Mouse (Mus musculus): ENCODE measurements around the gene Pdhb.
A peak's percentile ranks its signal among the peaks of the same experiment; 100 is the strongest.

The Pdhb gene

GRCm38 (mm10) chr14:8191331-8191965 lies 18.6 kb upstream of the Pdhb start:
- no peak for DNase-seq (ENCODE audit: low read depth, low spot score)

DNA sequence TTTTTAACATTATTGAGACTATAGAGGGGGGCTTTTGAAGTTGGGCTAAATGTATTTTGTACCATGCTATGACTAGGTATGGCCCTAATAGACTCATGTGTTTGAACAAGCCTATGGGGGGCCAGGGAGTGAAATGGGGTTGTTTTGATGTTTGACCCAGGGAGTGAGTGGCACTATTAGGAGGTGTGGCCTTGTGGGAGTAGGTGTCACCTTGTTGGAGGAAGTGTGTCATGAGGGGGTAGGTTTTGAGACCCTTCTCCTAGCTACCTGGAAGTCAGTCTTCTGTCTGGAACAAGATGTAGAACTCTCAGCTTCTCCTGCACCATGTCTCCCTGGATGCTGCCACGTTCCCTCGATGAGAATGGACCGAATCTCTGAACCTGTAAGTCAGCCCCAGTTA lies 17.7 kb upstream of the Pdhb start:
- no peak for DNase-seq (ENCODE audit: low read depth, low spot score)

GRCm38 (mm10) chr14:8186278-8187045 lies 13.6 kb upstream of the Pdhb start:
- no peak for DNase-seq (ENCODE audit: low read depth, low spot score)

GRCm38 (mm10) chr14:8183330-8183729 lies 10.5 kb upstream of the Pdhb start:
- DNase-seq (ENCODE audit: low read depth, low spot score), result no peak

DNA sequence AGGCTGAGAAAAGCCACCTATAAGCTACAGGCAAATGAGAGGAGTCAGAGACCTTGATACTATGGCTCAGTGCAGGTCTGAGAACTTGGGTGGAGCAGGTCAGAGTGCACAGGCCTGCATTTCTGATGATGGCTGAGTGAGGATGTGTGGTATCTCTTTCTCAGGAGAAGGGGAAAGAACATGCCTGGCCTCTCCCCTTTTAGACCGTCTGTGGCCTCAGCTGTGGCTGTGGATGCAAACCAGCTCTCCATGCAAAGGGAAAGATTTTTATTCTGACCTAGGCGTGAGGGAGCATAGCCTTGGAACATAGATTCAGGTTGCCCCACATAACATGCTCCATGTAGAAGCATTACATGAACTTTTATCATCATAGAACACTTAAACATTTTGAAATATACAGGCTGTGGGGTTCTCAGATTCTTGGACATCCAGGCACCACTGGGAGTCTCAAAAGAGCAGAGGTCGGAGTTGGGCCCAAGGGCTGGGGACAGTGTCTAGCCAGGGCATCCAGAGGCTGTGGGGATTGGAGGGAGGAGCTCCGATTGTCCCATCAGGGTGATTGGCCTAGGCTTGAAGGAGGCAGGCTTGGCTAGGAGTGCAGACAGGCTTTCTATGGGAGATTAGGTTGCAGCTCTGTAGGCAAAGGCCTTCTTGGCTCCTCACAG lies 7.7 kb upstream of the Pdhb start:
- DNase-seq (ENCODE audit: low read depth, low spot score), result no peak

- DNase-seq (ENCODE audit: low read depth, low spot score), result no peak
Measured at GRCm38 (mm10) chr14:8176251-8176650, 3.4 kb upstream of the Pdhb start.

DNA sequence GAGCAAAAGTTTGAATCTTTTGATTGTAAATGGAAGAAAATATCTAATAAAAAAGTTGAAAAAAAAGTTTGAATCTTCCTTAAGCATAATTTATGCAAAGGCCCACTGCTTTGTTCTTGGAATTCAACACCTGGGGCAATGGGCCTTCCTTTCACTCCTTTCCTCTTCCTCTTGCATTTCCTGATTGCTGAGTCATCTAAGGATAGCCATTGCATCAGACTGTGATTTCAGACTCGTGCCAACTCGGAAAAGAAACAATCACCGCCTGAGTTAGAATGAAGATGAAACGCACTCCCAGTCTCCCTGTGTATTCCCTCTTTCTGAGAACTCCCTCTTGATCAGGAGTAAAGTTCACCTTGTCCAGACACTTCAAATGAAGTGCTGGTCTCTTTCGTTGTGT lies 1.8 kb upstream of the Pdhb start:
- no peak for DNase-seq (ENCODE audit: low read depth, low spot score)

DNA sequence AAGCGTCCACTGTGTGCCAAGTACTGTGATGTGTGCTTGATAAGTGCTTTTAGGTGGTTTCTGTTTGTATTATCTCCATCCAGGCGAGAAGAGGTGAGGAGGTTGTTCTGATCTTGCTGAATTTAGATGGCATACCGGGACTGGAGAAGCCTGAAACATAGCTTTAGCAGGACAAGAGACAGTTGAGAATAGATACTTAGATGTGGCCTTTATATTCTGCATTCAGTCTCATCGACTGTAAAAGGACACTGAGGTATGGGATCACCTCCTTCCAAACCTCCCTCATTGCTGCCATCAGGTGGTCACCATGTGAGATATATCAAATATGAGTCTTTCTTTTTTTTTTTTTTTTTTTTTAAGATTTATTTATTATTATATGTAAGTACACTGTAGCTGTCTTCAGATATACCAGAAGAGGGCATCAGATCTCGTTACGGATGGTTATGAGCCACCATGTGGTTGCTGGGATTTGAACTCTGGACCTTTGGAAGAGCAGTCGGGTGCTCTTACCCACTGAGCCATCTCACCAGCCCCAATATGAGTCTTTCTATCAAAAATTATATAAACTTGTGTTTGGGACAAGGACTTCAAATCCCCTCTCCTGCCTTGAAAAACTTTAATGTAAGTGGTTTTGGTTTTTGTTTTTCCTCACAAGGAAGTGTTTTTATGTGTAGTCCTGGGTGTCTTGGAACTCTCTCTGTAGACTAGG lies 871 bp upstream of the Pdhb start:
- peak; percentile 84 for DNase-seq (ENCODE audit: low read depth, low spot score)

- no peak for DNase-seq (ENCODE audit: low read depth, low spot score)
Measured at GRCm38 (mm10) chr14:8164463-8164862, 8.4 kb downstream of the Pdhb start.

GRCm38 (mm10) chr14:8161777-8162176 lies 11.0 kb downstream of the Pdhb start:
- no peak for DNase-seq (ENCODE audit: low read depth, low spot score)

DNA sequence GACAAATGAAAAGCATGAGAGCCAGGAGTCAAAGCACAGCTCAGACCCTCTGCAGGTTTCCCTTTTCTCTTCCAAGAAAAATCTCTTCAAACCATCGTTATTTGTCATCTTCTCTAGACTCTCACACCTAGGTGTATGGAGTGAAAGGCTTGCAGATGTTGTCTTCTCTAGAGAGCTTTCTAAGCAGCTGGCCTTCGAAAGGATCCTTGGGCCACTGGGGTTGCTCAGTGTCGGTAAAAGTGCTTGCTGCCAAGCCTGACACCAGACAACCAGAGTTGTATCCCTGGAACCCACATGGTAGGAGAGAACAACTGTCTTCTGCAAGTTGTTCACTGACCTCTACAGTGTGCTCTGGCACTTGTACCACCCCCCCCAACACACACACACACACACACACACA lies 13.7 kb downstream of the Pdhb start:
- DNase-seq (ENCODE audit: low read depth, low spot score), result no peak

DNA sequence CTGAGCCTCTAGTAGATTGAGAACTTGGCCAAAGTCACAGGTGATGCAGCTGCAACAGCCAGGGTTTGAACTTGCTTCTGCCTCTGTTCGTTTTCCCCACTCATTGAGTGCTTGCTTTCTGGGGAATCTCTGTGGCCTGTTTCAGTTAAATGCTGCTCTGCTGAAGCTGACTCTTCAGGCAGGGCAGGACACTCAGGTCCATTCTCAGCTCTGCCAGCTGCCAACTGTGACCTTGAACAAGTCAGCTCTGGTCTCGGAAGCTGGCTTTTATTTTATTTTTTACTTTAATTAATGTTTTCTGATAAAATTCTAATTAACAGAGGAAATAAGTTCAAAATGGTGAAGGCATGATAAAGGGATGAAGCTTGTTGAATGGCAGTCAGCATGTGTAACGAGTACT lies 14.1 kb downstream of the Pdhb start:
- DNase-seq (ENCODE audit: low read depth, low spot score), result no peak

DNA sequence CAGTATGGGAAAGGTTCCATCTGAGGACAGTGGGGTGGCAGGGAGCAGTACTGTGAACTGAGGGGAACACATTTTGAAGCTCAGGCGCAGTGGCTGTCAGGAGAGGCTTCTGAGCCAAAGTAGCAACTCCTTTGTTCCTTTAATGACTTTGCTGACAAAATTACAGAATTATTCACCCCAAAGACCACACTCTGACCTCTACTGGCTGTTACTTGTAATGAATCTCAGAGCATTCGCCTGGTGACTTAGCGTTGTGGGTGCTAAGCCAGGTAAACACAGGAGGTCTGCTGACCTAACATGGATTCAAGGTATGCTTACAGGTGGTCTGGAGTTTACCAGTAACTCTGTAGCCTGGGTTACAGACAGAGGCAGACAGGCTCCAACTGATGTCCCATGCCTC lies 15.9 kb downstream of the Pdhb start:
- no peak for DNase-seq (ENCODE audit: low read depth, low spot score)

GRCm38 (mm10) chr14:8154072-8154471 lies 18.8 kb downstream of the Pdhb start:
- DNase-seq (ENCODE audit: low read depth, low spot score), result no peak

DNA sequence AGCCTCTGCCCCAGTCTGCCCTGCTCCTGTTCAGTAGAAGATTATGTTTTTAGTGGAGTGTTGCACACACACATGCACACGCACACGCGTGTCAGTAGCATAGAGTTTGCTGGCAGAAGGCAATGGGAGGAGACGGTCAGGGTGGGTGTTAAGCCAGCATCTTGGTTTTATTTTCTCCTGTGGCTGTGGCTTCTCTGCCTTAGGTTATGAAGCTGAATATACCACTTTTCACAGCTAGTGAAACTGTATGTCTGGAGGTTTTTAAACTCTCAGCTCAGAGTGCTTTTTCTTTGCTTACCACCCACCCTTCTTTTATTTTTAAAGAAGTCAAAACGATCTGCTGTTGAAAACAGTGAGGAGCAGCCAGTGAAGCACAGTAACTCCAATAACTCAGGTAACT lies 21.1 kb downstream of the Pdhb start:
- DNase-seq (ENCODE audit: low read depth, low spot score), result no peak

DNA sequence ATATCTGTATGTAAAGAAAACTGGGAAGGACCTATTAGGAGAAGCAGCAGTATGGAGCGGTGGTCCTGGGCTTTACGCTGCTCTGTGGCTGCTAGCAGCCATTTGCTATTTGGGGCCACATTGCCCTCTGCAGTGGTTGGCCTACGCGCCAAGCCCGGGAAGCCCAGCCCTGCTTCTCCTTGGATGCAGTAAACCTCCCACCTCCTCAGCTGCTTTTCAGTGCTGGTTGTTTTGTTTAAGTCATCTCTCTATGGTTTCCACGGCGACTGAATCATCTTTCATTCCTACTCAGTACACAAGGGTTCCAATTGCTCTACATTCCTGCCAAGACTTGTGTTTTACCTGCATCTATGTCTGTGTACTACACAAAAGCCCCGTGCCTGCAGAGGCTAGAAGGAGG lies 24.0 kb downstream of the Pdhb start:
- DNase-seq (ENCODE audit: low read depth, low spot score), result no peak

DNA sequence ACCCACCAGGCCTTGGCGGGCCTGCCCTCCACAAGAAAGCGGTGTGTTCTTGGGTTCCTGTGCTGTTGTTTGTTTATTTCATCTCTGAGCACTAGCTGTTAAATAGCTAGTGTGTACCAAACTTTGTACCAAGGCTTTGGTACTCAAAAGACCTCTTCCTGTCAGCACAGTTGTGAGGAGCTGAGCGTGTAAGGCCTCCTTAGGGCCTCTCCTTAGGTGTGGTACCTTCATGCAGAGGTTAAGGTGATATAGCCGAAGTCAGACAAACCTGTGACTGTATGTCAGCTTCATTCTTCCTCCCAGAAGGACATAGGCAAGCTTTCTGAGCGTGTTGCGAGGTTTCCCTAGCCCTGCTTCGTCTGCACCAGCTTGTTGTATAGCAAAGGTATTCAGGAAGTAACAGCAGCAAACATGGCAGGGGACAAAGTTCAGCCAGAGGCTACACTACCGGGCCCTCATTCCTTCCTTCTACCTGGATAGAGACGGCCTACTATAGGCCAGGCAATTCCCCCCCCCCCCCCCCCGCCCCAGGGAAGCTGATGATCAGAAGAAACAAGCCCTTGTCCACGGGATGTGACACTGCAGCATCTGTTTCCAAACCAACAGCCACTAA lies 26.1 kb downstream of the Pdhb start:
- DNase-seq (ENCODE audit: low read depth, low spot score), result no peak

GRCm38 (mm10) chr14:8145594-8146558 lies 26.9 kb downstream of the Pdhb start:
- no peak for DNase-seq (ENCODE audit: low read depth, low spot score)

DNA sequence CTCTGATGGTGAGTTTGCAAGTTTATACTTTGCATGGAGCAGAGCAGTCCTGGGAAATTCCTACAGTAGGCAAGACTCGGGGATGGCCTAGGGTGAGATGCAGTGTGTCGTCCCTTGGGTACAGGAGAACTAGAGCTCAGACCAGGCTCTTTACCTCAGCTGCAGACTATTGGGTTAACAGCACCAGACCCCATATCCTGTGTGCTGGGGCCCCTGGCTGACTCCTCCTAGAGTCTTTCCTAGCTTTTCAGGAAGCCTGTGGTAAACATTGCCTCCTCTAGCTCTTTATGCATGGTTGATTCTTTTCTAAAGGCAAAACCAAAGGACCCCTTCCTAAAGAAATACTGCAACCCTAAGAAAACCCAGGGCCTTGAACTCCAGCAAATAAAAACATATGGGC lies 31.7 kb downstream of the Pdhb start:
- DNase-seq (ENCODE audit: low read depth, low spot score), result no peak
